Mouse (Mus musculus): Measurements from ENCODE around the gene Aig1. TPM values are rescaled to one million over a fixed set of nuclear protein-coding genes. Genes with fewer than 3 reads are reported as not detected.

Gene Aig1
- total RNA-seq, 2 experiments from 2014 or later: 2.2 to 10.4 TPM

DNA sequence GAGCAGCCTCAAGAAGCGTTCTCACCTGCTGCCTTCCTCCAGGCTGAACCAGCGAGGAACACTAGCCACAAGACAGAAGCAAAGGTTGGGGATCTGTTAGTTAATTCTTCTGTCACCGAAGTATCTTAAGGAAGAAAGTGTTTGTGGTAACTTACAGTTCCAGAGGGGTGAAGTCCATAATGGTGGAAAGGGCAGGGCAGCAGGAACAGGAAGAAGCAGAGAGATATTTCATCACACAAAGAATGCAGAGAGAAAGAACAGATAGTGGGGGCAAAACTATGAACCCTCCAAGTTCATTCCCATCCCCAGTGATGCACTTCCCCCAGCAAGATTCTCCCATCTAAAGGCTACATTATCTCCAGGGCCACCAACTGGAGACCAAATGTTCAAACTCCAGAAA, 13.7 kb downstream of the Aig1 start:
- no peak for ATAC-seq (replicated peaks; ENCODE audit: low FRiP score, poor library complexity, severe bottlenecking)

DNA sequence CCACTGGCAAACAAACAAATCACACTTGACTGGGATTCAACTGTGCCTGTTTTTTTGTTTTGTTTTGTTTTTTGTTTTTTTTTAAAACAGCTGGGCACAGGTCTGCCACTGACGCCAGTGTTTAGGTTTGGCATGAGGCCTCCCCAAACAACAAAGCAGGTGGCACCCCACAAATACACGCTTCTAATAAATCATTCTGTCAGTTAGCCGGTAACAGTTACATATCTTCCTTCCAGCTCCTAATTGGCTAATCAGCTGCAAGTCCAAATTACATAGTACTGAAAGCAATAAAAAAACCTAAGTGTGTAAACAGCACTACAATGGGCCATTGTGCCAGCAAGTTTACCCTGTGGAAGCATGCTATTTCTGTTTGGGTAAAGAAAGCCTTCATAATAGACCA, 18.7 kb downstream of the Aig1 start:
- ATAC-seq (replicated peaks; ENCODE audit: low FRiP score, poor library complexity, severe bottlenecking): no peak

DNA sequence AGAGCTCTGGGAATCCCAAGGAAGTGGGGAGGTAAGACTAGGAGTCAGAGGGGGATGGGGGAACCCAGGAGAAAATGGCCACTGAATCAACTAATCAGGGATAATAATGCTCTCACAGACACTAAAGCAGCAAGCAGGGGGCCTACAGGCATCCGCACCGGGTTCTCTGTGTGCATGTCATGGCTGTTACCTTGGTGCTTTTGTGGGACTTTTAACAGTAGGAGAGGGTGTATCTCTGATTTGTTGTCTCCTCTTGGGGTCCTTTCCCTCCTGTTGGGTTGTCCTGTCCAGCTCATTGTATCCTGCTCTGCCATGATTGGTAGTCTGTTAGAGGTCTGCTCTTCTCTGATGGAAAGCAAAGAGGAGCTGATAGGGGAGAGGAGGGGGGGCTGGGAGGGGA, 19.6 kb downstream of the Aig1 start:
- no peak for ATAC-seq (replicated peaks; ENCODE audit: low FRiP score, poor library complexity, severe bottlenecking)

DNA sequence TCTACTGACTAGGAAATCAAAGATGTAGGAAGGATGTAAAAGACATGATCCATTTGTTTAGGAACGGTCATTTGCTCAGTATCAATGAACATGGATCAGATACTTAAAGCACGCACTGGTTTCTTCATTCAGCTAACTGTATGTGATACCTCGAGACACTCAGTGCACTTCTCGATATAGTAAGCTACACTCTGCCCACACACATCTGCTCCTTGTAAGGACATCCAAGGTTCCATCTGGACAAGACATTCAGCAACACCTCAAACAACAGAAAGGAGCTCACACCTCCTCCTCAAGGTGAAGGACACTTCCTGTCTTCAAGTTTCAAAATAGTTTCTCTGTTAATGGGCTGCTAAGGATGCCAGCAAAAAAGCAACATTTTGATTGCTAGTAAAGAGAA, 23.9 kb downstream of the Aig1 start:
- ATAC-seq (replicated peaks; ENCODE audit: low FRiP score, poor library complexity, severe bottlenecking): no peak

DNA sequence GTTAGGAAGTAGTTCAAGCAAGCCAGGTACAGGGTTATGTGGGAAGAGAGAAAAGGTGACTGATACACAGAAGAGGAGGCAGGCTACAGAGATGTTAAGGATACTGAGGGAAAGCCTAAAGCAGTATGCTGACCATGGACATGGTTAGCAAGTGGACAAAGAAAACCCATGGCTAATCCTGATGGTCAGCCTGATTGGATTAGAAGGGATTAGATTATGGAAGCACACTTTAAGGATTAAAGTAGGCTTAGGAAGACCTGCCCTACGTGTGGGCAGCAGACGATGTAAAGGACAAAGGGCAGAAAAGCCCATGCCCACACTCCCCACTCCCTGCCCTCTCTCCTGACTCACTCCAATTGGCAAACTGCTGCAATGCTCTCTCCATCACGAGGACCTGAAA, 25.0 kb downstream of the Aig1 start:
- ATAC-seq (replicated peaks; ENCODE audit: low FRiP score, poor library complexity, severe bottlenecking): no peak

DNA sequence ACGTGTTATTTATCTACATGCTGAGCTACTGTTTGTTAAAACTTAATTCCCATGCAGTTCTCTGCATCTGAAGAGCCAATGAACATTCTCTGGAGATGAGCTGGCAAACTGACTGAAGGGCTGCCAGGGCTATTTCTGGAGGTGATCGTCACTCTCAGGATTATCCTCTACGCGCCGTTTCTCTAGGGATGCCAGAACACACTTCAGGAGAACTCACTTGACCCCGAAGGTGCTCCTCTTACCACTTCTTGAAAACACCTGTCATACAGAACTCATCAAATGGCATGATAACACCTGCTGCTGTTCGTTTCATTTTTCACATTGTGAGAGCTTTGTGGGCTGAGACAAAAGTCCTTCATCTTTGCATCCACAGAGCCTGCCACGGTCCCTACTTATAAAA, 25.9 kb downstream of the Aig1 start:
- no peak for ATAC-seq (replicated peaks; ENCODE audit: low FRiP score, poor library complexity, severe bottlenecking)

DNA sequence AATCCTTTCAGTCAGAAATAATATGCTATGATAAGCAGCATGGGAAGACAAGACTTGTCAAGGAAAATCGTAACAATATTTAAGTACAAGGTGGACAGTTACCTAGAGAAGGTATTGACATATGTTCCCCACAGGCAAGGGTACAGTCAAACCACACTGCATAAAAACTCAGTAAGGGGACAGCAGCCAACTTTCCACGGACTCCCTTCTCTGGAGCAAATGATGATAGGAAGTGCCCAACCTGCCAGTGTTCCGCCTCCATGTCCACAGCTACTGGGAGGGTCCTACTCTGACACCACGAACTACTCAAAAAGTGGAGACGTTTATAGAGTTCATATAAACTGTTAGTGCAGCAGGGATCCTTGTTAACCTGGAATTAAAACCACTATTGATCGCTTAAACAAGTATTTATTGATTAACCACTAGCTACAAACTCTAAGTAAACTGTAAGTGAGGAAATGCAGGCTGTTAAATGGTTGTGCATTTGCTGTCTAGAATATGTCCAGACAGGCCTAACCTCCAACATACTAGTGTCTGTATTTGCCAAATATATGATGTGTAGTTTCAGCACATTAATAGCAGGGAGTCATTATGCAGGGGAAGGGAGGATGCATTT, 30.2 kb downstream of the Aig1 start:
- no peak for ATAC-seq (replicated peaks; ENCODE audit: low FRiP score, poor library complexity, severe bottlenecking)

DNA sequence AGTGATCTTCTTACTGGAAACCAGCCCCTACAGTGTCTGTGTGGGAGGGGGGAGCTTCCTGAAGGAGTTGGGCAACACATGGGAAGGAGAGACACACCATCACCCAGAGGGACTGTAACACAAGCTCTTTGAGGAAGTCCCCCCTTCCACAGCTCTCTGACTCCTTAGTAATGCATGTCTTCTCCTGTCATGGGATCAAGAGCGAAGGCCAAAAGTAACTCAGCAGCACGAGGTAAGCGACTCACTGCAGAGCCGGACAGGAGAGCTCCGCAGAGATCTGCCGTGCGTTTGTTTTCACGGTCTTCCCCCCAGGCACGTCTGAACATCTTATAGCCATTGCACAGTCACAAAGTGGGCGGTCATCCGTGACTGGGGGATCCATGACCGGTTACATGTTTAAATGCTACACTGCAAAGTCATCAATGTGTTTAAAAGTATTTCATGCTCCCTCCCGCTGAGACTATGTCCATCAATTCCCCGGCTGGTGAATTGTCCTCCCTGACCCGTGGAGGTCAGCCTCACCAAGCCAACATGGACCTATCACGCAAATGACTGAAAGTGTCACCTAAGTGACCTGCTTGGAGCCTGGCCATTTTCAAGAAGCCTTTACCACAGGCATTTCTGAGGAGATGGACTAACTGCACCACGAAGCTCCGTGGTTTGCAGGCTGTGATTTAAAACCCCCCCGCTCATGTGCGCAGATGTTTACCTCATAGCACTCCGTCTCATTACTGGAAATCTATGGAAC, 30.9 kb downstream of the Aig1 start:
- no peak for ATAC-seq (replicated peaks; ENCODE audit: low FRiP score, poor library complexity, severe bottlenecking)

DNA sequence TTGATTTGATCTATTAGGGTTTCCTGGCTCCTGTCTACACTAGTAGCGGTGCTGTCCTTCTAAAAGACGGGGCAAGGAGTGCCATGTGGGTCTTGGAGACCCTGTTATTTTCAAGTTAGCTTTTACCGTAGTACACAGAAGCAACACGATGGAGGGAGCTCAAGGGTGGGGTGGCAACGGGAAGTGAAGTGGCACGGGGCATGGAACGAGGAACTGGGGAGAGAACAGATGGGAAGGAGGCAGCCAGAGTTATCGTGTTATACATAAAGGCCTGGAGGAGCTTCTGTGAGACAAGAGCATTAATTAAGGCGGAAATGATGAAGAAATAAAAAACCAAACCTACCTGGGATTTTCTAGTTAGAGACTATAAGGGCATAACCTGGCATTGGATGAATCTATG, 31.8 kb downstream of the Aig1 start:
- ATAC-seq (replicated peaks; ENCODE audit: low FRiP score, poor library complexity, severe bottlenecking): no peak

DNA sequence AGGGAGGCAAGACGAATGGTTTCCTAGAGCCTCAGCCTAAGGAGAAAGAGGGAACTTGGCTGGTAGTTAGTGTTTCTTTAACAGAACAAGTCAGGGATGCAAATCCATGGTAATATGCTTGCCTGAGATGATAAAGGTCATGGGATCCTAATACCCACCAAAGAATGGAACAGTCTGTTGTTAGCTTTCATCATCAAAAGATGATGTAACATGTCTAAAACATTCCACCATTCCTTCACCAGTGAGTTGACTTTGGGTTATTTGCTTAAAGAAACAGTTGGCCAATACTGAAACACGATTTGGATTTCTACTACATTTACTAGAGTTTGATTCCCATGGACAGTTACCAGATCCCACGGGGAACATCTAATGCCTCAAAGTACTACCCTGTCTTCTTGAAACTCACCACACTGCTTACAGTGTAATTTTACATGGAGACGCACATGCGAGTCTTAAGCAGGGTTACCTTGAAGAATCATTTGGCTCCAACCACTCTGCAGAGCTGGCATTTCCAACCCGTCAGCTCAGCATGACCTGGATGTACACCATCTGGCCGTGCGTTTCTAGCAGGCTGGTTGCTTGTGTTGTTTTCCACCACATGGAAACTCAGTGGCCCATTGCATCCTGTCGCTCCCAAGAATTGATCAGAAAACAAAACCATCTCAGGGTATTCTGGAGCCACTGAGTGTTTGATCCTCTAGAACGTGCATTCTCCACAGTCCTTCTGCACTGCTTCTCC, 32.9 kb downstream of the Aig1 start:
- ATAC-seq (replicated peaks; ENCODE audit: low FRiP score, poor library complexity, severe bottlenecking): no peak

DNA sequence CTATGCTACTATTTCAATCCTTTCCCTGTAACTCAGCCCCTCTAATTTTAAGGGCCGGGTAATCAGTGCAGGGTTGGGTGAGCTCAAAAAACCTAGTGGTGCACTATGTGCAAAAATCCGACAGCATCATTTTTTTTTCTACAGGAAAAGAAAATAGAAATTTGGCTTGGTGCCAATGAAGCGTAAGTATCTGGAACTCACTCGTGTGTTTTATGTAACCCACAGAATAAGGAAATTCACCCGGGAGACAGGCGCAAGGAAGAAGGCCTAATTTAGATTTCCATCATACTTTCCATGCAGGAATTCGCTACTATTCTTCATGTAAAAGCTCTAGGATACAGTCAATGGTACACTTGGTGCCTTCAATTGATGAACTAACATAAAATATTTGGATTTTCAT, 34.7 kb downstream of the Aig1 start:
- ATAC-seq (replicated peaks; ENCODE audit: low FRiP score, poor library complexity, severe bottlenecking): no peak

DNA sequence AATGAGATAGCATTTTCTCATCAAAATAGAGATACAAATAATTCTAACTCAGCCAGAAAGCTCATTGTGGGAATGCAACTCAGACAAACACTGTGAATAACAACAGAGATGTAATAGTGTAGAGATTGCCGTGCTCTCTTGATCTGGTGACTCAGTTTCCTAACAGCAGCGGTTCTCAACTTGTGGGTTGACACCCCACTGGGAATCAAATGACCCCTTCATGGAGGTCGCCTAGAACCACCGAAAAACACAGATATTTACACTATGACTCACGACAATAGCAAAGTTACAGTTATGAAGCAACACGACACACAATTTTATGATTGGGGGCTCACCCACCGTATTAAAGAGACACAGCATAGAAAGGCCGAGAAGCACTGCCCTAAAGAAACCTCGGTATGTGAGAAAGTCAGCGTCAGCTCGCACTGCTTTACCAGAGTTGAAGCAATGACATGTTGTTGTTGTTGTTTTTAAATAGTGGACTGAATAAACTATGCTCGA, 35.7 kb downstream of the Aig1 start:
- no peak for ATAC-seq (replicated peaks; ENCODE audit: low FRiP score, poor library complexity, severe bottlenecking)

DNA sequence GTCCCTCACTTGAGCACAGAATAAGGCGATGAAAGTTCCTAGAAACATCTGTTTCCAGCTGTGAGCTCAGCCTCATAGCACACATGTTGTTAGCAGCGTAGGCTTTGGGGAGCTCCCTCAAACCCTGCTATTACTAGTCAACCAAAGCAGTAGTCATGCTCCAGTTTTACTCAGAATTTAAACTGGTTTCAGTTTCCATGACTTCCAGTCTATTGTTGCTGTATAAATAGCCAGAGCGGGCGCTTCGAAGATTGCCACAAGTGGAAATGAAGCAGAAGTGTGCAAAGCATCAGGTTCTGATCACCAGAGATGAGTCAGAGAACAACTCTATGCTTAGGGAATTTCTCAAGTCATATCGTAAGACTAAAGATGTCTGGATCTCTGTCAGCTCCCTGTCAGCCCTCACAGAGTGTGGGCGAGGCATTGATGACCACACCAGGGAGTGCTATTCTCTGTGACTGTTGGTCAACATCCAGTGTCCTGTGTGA, 36.2 kb downstream of the Aig1 start:
- ATAC-seq (replicated peaks; ENCODE audit: low FRiP score, poor library complexity, severe bottlenecking): no peak

DNA sequence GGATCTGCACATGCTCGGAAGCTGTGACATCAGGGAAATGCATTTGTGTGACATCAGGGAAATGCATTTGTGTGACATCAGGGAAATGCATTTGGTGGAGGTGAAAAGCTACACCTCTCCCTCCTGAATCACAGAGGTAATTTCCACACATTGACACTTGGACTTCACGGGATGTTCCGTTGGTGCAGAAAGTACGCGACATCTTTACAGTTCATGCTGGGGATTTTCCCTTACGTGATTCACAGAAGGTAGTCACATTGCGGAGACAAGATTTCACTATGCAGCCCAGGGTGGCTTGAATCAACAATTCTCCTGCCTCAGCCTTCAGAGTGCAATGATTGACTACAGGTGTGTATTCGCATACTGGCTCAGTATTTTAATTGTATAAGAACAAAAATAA, 41.6 kb downstream of the Aig1 start:
- no peak for ATAC-seq (replicated peaks; ENCODE audit: low FRiP score, poor library complexity, severe bottlenecking)

DNA sequence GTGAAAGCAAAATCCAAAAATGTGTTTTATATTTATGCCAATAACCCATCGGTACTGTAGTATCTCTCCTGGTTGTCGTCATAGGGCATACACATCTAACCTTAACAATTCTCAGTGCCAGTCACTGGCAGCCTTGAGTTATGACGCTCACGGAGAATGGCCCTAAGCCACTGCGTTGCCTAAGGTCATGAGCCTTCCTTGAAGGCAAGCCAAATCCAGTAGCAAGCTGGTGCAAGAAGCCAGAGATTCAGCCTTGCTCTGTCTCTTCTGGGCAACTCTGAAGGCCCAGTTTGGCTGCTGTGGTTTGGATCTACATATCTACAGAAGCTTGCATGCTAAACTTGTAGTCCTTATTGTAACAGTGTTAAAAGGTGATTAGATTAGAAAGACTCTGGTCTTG, 55.2 kb downstream of the Aig1 start:
- no peak for ATAC-seq (replicated peaks; ENCODE audit: low FRiP score, poor library complexity, severe bottlenecking)

DNA sequence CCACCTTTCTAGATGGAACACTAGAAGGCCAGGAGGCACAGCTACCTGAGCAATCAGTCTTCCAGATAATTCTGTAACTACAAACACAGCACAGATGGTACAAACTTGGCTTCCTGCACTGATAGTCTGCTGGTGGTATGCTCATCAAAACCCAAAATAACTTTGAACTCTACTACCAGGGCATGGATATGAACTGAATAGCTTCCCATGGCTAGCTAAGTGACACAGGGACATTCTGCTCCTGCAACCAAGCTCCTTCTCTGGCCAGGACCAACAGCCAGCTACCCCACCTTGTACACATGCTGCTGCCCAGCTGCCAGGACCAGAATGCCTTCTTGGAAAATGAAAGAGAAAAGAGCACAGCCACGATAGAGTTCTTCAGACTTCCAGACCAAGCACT, 60.5 kb downstream of the Aig1 start:
- ATAC-seq (replicated peaks; ENCODE audit: low FRiP score, poor library complexity, severe bottlenecking): no peak

DNA sequence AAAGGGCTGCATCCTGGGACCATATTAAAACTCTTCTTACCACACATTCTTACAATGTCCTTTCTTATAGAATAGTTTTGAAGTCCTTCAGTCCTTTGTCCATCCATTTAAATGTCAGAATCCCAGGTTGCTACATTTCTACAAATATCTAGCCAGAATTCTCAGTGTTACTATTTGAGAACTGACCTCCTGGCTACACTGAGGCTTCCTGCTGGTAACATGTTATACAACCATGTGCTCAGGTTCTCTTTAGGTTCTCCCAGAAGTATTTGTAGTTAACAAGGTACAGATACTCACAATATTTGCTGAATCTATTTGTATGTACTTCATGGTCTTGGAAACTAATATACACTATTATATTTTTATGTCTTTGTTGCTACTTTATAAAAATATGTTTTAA, 62.0 kb downstream of the Aig1 start:
- ATAC-seq (replicated peaks; ENCODE audit: low FRiP score, poor library complexity, severe bottlenecking): no peak

DNA sequence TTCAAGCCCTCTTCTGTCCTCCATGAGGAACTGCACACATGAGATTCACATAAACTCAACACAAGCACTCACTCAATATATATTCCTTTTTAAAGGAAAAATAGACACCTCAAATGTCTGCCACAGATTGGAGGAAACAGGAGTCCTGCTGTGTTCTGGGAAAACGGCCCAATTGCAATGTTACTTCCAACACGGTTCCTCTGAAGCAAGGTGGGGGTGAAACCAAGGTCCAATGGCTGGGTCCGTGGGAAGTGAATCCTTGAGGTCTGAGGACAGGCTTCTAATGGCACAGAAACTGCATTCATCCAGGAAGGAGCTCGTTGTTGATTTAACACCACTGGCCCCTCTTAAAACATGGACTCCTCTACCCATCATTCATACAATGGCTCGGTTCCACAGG, 67.5 kb downstream of the Aig1 start:
- no peak for ATAC-seq (replicated peaks; ENCODE audit: low FRiP score, poor library complexity, severe bottlenecking)

DNA sequence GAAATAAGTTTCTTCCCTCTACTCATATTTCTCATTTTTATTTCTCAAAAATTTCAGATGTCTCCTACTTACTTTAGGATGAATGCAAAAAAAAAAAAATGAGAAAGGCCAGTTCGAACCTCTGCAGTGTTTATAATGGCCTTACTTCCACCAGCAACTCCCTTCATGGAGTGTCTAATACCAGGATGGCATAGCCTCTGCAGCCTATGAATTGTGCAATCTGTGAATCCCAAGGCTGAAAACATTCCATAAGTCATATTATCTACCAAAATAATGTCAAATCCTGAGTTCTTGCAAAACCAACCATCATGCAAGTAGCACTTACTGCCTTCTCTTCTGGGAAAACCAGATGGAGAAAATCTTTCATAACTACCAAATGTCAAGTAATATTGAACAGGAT, 75.3 kb downstream of the Aig1 start:
- ATAC-seq (replicated peaks; ENCODE audit: low FRiP score, poor library complexity, severe bottlenecking): no peak

DNA sequence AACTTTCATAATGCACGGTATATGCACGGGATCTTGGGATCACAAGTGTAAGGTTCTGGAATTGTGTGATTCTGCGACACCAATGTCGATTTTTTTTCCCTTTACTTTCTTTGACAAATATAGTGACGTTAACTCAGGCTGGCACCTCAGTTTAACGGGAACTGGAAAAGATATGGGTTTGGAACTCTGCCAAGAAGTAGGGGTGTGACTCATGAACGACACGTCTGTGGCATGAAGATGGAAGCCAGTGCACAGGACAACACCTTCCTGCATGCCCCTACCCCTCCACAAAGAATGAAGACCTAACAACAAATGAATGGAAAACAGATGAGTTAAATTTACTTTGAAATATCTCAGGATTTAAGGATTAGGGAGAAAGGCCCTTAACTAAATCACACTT, 76.0 kb downstream of the Aig1 start:
- ATAC-seq (replicated peaks; ENCODE audit: low FRiP score, poor library complexity, severe bottlenecking): no peak

DNA sequence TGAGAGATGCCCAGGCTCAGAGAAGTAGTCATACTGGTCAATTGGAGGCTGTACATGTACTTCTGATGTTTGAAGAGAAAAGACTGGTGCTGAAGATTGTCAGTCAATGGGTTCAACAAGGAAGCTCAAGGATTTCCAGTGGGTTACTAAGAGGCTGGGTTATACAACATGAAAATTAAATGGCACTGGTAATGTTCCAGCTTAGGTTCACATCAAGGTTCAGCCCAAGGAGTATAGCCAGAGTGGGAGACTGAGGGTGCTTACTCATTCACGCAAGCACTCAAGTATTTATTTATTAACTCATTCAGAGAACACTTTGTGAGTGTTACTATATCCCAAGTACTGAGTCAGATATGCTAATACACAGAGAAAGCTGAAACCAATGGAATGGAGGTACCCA, 79.2 kb downstream of the Aig1 start:
- no peak for ATAC-seq (replicated peaks; ENCODE audit: low FRiP score, poor library complexity, severe bottlenecking)

All from erythroblast, adult 5-6 weeks (primary cell).